Mouse (Mus musculus): ENCODE data around the gene Esr1. TPM values are rescaled to one million over a fixed set of nuclear protein-coding genes. Genes with fewer than 3 reads are reported as not detected.

Gene Esr1
- total RNA-seq, 2 experiments from 2014 or later, result 30.8 to 37.8 TPM

GRCm38 (mm10) chr10:4841039-4841438 is 229.6 kb downstream of the Esr1 start:
- DNase-seq, result no peak

- no peak for DNase-seq
Observed at GRCm38 (mm10) chr10:4847523-4847922, 236.1 kb downstream of the Esr1 start.

DNA sequence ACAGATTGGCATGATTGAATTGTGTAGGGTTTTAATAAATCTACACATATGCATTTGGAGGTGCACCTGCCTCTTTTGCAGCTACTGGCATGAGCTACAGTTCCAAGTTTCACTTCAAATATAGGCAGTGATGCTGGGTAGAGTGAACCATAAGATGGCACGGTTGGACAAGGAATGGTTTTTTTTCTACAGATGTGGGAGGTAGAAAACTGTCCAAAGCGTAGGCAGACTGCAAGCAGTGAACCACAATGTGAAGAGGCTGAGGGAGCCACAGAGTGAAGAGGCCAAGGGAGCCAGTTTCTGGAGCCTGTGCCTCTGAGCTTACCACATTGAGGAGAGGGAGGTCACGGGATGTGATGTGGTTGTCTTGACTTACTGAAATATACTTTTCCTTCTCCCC is 238.5 kb downstream of the Esr1 start:
- no peak for DNase-seq

- no peak for DNase-seq
Observed at GRCm38 (mm10) chr10:4875076-4875737, 263.8 kb downstream of the Esr1 start.

GRCm38 (mm10) chr10:4881391-4881790 is 270.0 kb downstream of the Esr1 start:
- DNase-seq, result no peak

DNA sequence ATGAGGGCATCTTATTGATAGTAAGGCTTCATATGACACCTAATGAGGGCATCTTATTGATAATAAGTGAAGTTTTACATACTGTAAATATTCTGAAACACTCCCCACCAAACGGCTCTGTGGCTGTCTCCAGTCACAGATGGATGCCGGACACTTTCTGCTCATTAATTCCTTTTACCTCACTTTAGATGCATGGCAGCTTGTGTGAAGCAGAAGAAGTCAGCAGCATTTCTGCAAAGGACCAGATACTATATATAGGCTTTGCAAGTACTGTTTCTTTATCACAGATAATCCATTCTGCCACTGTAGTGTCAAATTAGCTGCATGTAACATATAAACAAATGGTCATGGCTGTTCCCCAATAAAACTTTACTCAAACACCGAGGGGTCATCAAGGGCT is 274.1 kb downstream of the Esr1 start:
- DNase-seq, result no peak

DNA sequence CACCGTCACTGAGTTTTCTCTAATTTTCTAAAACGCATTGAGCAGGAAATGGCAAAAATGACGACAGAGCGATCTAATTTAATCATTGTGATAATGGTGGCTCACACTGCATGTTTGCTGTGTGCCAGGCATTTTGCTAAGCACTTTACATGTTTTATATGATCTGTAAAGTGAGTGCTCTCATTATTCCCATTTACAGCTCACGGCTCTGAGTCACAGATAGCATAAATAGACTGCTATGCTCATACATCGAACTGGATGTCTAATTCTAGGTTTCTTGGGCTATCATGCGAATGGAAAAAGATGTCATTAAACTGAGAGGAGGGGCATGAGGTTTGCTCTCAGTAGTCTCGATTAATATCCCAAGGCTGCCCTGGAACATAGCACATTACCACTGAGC is 274.6 kb downstream of the Esr1 start:
- DNase-seq, result no peak

DNA sequence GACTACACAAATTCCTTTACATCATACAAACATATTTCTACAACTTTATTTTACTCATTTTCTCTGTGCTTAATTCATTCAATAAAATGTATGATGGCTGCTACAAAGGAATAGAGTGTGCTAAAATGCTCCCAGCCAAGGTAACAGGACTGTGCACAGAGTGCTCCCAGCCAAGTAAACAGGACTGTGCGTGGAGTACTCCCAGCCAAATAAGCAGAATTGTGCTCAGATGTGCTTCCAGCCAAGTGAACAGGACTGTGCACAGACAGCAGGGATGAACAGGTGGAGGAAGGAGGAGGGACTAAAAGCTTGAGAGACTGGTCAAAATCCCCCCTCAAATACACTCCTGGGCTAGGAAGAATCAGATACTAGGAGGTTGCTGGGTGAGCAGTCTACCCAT is 282.1 kb downstream of the Esr1 start:
- DNase-seq, result no peak

DNA sequence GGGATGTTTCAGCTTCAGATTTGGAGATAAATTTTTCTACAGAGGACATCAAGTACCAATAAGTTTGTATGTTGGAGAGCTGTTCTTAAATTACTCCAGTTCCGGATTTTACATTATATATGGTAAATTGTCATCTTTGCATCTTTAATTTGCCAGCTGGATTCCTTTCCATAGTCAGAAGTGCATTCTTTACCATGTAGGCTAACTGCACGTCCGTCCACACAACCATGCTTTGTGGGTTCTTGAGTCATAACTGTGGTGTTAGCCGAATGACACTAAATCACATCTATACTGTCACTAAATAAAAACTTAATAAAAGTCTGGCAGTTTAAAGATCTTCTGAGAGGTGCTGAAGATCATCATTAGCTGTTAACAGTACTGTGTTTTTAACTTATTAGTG is 286.4 kb downstream of the Esr1 start:
- no peak for DNase-seq

DNA sequence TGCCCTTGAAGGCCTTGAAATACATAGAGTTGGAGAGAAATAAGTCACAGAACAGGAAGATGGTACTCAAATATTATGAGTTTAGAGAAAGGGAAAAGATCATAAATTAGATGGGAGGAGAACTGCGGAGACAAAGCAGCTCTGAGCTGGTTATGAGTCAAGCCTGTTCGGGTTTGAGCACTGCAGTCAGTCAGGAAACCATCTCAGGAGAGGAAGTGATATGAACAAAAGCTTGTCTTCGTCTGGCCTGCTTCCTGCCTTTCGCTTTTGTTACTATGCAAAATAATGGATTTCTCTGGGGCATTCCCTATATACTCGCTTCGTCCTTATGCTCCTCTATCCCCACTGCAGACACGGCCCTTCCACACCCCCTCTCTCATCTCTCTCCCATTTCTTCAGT is 288.9 kb downstream of the Esr1 start:
- DNase-seq, result no peak

- DNase-seq, result no peak
Observed at GRCm38 (mm10) chr10:4909271-4909670, 297.9 kb downstream of the Esr1 start.

- DNase-seq, result no peak
Observed at GRCm38 (mm10) chr10:4910451-4910850, 299.1 kb downstream of the Esr1 start.

DNA sequence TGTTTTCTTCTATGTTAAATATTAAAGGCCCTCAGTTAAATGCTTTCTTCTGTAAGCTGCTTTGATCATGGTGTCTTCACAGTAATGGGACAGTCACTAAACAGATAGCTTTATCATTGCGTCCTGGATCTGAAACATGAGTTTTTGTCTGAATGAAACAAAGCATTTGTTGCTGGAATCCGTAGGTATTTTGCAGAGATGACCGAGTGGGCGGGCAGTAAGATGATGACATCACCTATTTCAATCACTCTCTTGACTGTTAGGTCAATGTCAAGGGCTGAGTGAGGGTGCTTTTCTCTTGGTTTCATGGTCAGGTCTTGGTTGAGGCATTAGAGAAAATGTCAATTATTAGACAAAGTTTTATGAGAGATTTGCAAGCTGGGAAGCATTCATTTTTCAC is 307.7 kb downstream of the Esr1 start:
- no peak for DNase-seq

GRCm38 (mm10) chr10:4923616-4924015 is 312.2 kb downstream of the Esr1 start:
- no peak for DNase-seq

DNA sequence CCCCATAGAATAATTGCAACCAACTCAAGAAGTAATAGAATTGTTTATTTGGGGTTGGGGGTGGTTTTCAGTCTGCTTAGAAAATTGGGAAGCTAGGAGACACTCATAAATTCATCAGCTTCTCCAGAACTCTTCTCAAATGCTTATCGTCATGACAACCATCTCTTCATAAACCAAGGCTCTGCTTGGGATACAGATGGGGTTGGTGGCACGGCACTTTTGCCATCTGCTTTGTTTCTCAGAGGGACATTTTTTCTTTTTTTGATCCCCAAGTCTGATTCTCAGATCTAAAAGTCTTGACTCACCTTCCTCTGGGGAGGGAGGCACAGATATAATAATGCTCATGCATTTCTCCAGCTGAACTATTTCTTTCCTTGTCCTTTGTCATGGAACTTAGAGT is 313.0 kb downstream of the Esr1 start:
- no peak for DNase-seq

DNA sequence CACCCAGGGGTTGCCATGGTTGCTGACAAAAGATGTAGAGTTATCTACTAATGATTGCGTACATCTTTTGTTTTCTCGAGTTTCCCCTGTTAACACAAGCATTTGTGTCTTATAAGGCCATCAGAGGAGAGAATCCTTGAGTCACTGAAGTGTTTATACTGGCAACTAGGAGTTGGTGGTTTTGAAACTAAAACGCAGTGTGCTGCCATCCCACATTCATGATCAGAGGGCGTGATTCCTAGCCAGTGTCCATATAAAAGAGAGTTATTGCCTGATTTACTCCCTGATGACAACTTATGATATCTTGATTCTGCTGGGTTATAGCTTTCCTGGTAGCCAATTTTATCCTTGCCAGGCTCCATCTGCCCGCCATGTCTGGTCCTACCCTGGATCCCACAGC is 331.8 kb downstream of the Esr1 start:
- peak; percentile 8 for DNase-seq

GRCm38 (mm10) chr10:4944725-4945124 is 333.3 kb downstream of the Esr1 start:
- no peak for DNase-seq

DNA sequence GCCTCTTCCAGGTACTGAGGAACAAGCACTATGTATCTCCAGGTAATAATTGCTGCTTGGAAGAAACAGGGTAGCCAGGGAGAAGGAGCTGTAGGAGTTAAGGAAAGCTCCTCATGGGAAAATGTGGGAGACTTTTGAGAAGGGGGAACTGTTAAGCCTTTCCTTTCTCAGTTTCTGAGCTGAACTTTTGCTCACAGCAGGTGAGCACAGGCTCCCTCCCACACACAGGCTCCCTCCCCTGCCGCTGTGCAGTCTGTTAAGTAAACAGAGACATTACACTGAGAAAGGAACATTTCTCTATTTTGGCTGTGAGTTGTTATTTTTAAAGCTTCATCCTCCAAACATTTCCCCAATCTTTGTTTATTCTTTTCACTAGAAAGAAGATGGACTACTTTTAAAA is 354.4 kb downstream of the Esr1 start:
- no peak for DNase-seq

- DNase-seq, result no peak
Observed at GRCm38 (mm10) chr10:4971156-4971555, 359.8 kb downstream of the Esr1 start.

GRCm38 (mm10) chr10:4971586-4971985 is 360.2 kb downstream of the Esr1 start:
- DNase-seq, result no peak

GRCm38 (mm10) chr10:4972026-4972425 is 360.6 kb downstream of the Esr1 start:
- no peak for DNase-seq

DNA sequence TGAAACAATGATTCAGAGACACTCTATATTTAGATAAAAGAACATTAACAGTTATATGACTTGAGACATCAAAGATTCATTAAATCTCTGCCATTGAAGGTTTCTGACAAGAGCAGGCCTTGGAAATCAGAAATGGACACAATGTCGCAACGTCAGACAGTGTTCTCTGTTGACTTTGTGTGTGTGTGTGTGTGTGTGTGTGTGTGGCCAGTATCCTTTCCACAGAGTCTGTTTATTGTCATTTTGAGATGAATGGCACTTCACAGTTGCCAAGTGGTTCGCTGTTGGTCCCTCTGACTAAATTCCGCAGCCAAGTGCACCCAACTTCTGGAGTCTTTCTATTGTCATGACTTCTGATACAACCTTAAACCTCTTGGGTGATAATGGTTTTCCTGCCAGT is 362.9 kb downstream of the Esr1 start:
- DNase-seq, result no peak

DNA sequence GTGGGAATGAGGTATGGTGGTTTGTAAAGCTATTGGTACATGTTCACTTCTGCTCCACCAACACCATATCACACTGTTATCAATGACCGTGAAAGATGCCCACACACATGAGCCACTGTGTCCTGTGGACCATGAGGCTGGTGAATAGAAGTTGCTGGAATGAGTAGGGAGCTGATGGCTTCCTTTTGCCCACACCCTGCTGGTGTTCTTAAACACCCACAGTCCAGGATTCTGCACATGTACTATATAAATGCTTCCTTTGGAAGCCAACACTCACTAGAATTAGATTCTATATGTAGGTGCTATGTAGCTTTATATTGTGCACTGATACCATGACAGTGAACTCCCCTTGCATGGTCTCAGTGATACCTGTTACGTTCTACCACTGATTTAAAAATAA is 365.2 kb downstream of the Esr1 start:
- DNase-seq, result no peak

- no peak for DNase-seq
Observed at GRCm38 (mm10) chr10:4977374-4977773, 366.0 kb downstream of the Esr1 start.

DNA sequence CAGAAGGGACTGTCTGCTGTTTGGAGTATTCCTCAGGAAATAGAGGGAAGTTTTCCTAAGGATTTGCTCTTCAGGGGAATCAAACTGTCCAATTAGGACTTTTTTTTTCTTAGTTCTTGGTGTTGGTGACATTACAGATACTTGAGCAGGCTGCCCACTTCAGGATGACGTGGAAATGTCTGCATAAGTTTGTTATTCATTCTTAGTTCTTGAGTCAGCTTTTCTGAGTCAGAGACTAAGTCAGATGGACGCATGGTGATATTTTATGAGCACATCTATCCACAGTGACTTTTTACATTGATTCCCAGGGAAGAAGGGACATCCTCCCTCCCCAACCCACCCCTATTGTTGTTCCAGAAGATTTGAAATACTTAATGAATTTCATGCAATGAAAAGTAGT is 372.5 kb downstream of the Esr1 start:
- DNase-seq, result no peak

Data from gastrocnemius, postnatal 25 days (tissue).